Mouse (Mus musculus): ENCODE measurements at regions not wholly inside any gene's neighbourhood (a gene's known extent, or its start where the extent isn't known, plus 50 kb on each side); places are given as distances from the start of the nearest gene placed in this dataset.

- DNase-seq (ENCODE audit: low read depth, low spot score), result peak; percentile 68
These were observed 590.8 kb upstream of the Adcyap1 start for GRCm38 (mm10) chr17:92608017-92608416.

GRCm38 (mm10) chr17:92628816-92629614 lies 569.8 kb upstream of the Adcyap1 start:
- no peak for DNase-seq (ENCODE audit: low read depth, low spot score)

GRCm38 (mm10) chr17:92651264-92651663 lies 547.6 kb upstream of the Adcyap1 start:
- no peak for DNase-seq (ENCODE audit: low read depth, low spot score)
